Mouse (Mus musculus) neutrophil, adult 5-6 weeks (primary cell): ENCODE results near the gene Glb1l2. TPM values are rescaled to one million over a fixed set of nuclear protein-coding genes. Genes with fewer than 3 reads are reported as not detected.

Experiments
- ATAC-seq: fragments of 151-379, 151-347 bp; 2 replicates; pipeline ENCODE4 v1.8.0; 2017; ENCODE audit warnings: mild to moderate bottlenecking, moderate TSS enrichment; ENCODE audit not compliant: insufficient number of reproducible peaks, poor library complexity, low FRiP score, severe bottlenecking; ENCODE audit errors: extremely low read depth
- total RNA-seq: library from RNA; stranded (forward); fragments of 200-1000 nt; gene quantifications from 2 replicates; pipeline ENCODE4 v1.2.3, GENCODE M21; 2017

The Glb1l2 gene
- total RNA-seq, result not detected in 2 replicates

- no peak for ATAC-seq
These were observed at the start of gene Glb1l2 for GRCm38 (mm10) chr9:26805935-26806666. TSS of gene Glb1l2 (minus strand) at chr9:26806468.

DNA sequence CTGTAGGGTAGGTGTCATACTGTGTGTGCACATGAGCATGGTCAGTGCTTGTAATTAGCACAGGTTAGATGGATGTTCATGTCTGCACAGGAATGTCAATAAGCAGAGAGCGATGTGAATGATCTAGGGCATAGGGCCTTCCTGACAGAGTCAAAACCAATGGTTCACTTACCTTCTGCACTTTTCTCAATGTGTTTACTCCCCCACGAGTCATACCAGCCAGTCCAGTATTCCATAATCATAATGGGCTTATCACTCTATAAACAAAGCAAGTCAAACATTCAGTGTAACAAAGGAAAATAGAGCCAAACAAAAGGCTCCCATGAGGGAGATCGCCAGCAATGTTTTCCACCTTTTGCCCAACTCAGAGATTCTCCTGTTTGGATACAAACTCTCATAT, 24.8 kb upstream of the Glb1l2 start:
- ATAC-seq, result no peak

DNA sequence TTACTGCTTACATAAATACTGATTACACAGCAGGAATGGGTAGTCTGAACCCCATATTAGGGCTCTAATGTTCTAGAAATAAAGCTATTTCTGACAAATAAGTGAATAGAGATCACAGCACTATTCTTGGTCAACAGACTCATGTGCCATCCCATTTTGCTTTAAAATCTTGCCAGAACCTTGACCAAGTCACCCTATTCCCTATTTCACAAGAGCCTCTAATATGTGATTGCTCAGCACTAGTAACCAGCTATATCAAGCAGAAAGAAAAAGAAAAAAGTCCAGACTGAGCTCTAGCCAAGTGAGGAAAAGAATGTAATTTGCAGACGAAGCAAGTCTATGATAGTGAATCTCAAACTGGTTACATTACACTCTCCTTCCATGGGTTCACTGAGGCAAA, 13.7 kb upstream of the Glb1l2 start:
- ATAC-seq, result no peak

DNA sequence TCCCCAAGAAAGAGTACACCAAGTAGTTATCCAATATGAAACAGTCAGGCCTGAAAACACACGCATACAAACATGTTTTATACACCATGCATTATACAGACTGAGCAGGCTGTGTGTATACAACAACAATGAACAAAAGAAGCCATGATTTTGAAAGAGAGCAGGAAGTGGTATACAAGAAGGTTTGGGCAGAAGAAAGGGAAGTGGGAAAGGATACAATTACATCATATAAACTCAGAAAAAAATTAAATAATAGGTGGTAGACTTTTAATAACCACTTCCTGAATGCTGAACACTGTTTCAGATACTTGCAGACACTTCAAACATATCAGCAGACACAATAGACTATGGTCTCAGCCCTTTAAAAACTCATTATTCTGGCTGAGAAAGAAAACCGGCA, 2.5 kb upstream of the Glb1l2 start:
- no peak for ATAC-seq

GRCm38 (mm10) chr9:26804321-26804720, 1.9 kb downstream of the Glb1l2 start:
- ATAC-seq, result no peak

DNA sequence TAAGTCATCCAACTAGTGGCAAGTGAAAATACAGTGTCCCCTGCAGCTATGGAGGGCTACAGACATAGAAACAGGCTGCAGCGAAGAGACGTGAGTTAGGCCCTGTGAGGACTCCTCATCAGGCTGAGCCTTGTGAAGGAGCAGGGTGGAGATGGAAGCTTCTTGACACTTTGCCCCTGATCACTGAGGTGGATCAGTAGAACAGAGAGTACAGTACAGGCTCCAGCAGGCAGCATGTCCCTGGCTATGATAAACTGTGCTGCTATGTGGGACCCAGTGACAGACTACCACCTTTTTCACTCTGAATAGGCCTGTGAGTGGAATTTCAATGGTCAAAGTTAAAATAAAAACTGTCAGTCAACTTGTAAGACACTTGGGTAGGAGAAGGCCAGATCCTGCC, 5.9 kb downstream of the Glb1l2 start:
- ATAC-seq, result no peak

DNA sequence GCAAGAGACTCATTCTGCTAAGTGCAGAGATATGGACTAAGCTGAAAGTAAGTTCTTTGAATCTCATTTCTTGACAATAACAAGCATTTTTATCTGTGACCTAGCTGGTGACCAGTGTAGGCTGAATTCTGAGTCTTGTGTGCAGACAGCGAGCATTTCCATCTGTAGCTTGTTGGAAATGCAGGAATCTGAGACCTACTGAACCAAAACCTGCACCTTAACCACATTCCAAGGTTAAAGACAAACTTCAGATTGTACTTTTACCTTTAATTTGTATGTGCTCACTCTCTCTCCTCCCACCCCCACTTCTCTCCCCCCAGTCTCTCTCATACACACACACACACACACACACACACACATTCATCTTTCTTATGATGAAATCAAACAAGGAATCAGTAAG, 7.5 kb downstream of the Glb1l2 start:
- no peak for ATAC-seq

- ATAC-seq, result no peak
These were observed 8.1 kb downstream of the Glb1l2 start for GRCm38 (mm10) chr9:26798205-26798604.

- no peak for ATAC-seq
These were observed 13.4 kb downstream of the Glb1l2 start for GRCm38 (mm10) chr9:26792829-26793228.

GRCm38 (mm10) chr9:26783414-26783975, 22.8 kb downstream of the Glb1l2 start:
- ATAC-seq, result no peak

- no peak for ATAC-seq
These were observed 27.8 kb downstream of the Glb1l2 start for GRCm38 (mm10) chr9:26778421-26778820.

DNA sequence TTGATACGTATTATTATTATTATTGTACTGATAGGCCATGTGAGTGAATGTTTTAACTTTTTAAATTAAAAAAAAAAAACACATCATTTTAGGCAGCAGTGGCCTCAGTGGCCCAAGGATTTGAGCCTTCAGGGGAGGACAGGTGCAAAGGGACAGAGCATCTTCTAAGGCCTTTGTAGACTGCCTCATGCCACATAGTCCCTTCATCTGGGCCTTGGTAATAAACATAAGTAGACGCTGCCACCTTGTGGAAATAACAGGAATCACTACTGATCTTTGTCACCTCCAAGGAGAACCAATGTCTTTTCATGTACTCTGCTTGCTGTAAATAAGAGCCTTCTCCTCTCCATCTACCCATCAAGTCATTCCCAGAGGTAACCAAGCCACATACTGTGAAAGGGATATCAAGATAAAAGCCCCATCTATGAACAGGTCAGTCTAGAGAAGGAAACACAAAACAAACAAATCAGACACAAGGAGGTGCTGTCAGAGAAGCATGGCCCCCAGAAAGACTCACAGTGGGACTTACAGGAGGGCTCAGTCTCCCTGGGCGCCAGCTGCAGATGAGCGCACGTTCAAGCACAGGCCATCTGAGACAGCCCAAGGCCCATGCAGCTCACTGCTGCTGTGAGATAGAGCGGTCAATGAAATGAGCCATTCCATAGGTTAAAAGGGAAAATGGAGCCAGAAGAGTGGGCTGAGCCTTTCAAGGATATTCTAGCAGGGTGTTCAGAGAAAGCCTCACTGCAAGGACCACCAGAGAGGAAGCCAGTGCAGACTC, 30.0 kb downstream of the Glb1l2 start:
- ATAC-seq, result no peak

GRCm38 (mm10) chr9:26775700-26776099, 30.6 kb downstream of the Glb1l2 start:
- ATAC-seq, result no peak

DNA sequence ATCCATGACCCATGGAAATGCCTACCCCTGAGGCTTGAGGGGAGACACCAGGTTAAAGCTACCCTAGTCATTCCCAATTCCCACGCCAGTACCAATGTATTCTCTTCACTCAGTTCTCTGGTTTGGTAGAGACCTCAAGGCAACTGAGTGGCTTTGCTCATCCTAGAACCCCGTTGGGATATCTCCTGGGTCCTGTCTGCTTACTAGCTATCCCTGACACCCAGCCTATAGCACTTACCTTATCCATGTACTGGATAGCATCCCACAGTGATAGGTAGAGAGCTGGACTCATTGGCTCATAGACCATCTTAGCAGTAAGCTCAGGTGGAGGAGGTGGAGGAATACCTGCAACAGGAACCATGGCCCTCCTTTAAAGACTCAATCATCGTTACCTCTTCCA, 38.1 kb downstream of the Glb1l2 start:
- no peak for ATAC-seq

- ATAC-seq, result no peak
These were observed 43.8 kb downstream of the Glb1l2 start for GRCm38 (mm10) chr9:26762477-26762876.

- no peak for ATAC-seq
These were observed 45.7 kb downstream of the Glb1l2 start for GRCm38 (mm10) chr9:26760576-26760975.

DNA sequence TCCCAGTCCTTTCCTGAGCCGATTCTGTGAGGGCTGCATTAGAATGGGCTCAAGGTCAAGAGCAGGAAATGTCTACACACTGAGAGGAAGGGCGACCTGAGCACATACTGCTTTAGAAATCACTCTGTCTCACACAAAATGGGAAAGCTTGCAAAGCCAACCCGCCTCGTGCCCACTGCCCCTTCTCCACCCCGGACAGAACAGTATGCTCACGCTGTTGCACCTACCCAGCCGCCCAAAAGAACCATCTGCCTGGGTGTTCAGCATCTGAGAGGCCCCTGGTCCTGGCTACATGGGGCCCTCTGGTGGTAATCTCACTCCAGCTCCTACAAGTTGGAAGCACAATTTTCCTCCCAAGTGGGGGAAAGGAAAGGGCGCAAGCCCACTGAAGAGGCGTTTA, 46.2 kb downstream of the Glb1l2 start:
- ATAC-seq, result no peak

DNA sequence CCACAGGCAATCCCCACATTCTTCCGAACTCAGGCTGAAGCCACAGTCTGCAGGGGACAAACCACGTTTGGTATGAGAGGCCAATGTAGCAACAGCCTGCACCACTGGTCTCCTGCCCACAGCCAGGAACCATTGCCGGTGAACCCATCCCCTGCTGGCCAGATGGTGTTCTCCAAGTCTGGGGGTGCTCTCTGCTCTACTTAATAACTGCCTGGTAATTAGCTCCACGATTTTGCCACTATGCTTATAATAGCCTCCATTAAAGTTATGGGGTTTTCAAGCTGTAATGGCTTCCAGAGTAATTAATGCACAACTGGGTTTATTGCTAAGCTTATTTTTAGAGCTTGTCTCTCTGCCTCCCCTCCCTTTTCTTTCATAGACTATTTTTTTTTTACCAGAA, 57.4 kb downstream of the Glb1l2 start:
- no peak for ATAC-seq

DNA sequence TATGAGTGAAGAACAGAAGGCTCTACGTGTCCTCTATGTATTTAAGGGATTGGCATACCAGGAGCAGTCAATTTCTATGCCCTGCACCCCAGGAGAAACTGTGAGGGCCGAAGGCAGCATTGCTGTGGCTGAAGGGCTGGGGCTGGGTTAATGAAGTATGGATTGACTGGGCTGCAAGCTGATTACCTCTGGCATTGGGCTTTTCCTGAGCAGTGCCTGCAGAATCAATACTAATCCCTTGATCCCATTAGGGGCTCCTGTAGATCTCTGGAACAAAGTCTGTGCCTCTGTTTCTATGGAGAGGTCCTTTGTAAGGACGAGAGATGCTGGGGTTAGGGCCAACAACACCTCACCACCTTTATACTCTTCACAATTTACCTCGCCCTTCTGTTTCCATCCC, 59.1 kb downstream of the Glb1l2 start:
- ATAC-seq, result no peak

GRCm38 (mm10) chr9:26742817-26743216, 63.5 kb downstream of the Glb1l2 start:
- no peak for ATAC-seq
